Mouse (Mus musculus) stomach, embryonic 16.5 days (tissue): ENCODE measurements around the gene Cggbp1. TPM values are rescaled to one million over a fixed set of nuclear protein-coding genes. Genes with fewer than 3 reads are reported as not detected.
A peak's percentile ranks its signal among the peaks of the same experiment; 100 is the strongest.
"Not testable (repeated sequence)": the region's sequence is repeated elsewhere in the genome, so short reads cannot be mapped to it uniquely, and the experiment has no call there.

Experiments
- ATAC-seq: fragments of 200-750 bp; cut with Nextera tagmentation; 2 replicates; pipeline ENCODE4 v1.8.0; 2017; ENCODE audit warnings: moderate number of reproducible peaks, moderate TSS enrichment; ENCODE audit not compliant: insufficient read depth, low FRiP score
- H3K27ac ChIP-seq: fragments of 300-500 bp; sonication (generic); 2 replicates; pipeline ENCODE4 v1.5.1; 2014; ENCODE audit warnings: low read length
- H3K27me3 ChIP-seq: fragments of 300-500 bp; sonication (generic); 2 replicates; pipeline ENCODE4 v1.6.1; 2014; ENCODE audit warnings: low read length, control low read depth, mixed read lengths; ENCODE audit not compliant: control insufficient read depth, insufficient read depth
- H3K36me3 ChIP-seq: fragments of 300-500 bp; sonication (generic); 2 replicates; pipeline ENCODE4 v1.6.1; 2014; ENCODE audit warnings: low read length; ENCODE audit not compliant: control insufficient read depth, insufficient read depth
- H3K4me1 ChIP-seq: fragments of 300-500 bp; sonication (generic); 2 replicates; pipeline ENCODE4 v1.6.1; 2014; ENCODE audit warnings: low read length, control low read depth, mixed read lengths; ENCODE audit not compliant: control insufficient read depth, insufficient read depth
- H3K4me2 ChIP-seq: fragments of 300-500 bp; sonication (generic); 2 replicates; pipeline ENCODE4 v1.6.1; 2014; ENCODE audit warnings: low read depth, low read length, mixed read lengths
- H3K4me3 ChIP-seq: fragments of 300-500 bp; sonication (generic); replicated peaks from 2 replicates; pipeline ENCODE4 v1.5.1; 2014; ENCODE audit warnings: mild to moderate bottlenecking, low read length
- H3K9ac ChIP-seq: fragments of 300-500 bp; sonication (generic); 2 replicates; pipeline ENCODE4 v1.6.1; 2014; ENCODE audit warnings: low read length
- H3K9me3 ChIP-seq: fragments of 300-500 bp; sonication (generic); replicated peaks from 2 replicates; pipeline ENCODE4 v1.6.1; 2016; ENCODE audit warnings: low read length, control low read depth; ENCODE audit not compliant: control insufficient read depth
- WGBS: fragments of 180-500 bp; shearing (Covaris S2); extraction: QIAGEN DNeasy Blood & Tissue Kit; methylation state at CpG from one replicate; pipeline ENCODE4 v1.1.7; 2014; 5-methylcytosine and 5-hydroxymethylcytosine counted together
- polyA plus RNA-seq: library from polyadenylated mRNA; unstranded; fragments of >200 nt; fragmentation: Nextera tagmentation; extraction: Ambion mirVana; gene quantifications from 2 replicates; pipeline ENCODE4 v1.2.1, GENCODE M21; 2015

Cggbp1 gene
- polyA plus RNA-seq, 1 experiment from 2014 or later: 74.5 TPM

GRCm38 (mm10) chr16:64865841-64866240 lies 14.0 kb downstream of the Cggbp1 start:
- 86% methylated on average over 8 of the region's 8 CpGs for WGBS
- ATAC-seq: not testable (repeated sequence)

GRCm38 (mm10) chr16:64868613-64869012 lies 16.8 kb downstream of the Cggbp1 start:
- Histone ChIP-seq H3K36me3 (no peaks in the 10 kb centered on the region), H3K4me2 (no peak overlapping the region), H3K9ac (no peak overlapping the region), H3K4me3 (no peak overlapping the region), H3K9me3 (no peaks in the 10 kb centered on the region), H3K4me1 (peaks cover 3% of the 10 kb centered on the region; the same call in 1 of the 2 replicates), H3K27ac (no peak overlapping the region), H3K27me3 (no peaks in the 10 kb centered on the region)
- 57% methylated on average over 6 of the region's 6 CpGs for whole genome bisulfite sequencing
- ATAC-seq: no peak

More at GRCm38 (mm10) chr16:64865841-64866240, 14.0 kb downstream of the Cggbp1 start:
- not testable (repeated sequence) for H3K27ac ChIP-seq, H3K27me3 ChIP-seq, H3K9ac ChIP-seq, H3K9me3 ChIP-seq, H3K36me3 ChIP-seq, H3K4me2 ChIP-seq, H3K4me3 ChIP-seq, H3K4me1 ChIP-seq

DNA sequence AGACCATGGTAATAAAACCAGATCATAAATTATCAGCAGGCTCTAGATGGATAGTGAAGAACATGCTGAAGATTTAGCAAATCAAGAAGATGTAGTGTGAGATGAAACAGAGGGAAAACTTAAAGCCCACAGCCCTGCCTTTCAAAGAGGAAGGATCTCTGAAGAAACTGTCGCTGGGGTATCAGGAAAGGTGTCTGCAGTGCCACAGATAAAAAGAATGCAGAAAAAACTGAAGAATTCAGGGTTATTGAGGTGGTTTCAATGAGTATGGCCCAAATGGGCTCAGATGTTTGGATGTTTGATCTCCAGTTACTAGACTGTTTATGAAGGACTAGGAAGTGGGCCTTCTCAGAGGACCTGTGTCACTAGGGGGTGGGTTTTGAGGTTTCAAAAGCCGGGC lies 17.8 kb downstream of the Cggbp1 start:
- H3K9ac ChIP-seq: no peak overlapping the region
- no peak overlapping the region for H3K4me2 ChIP-seq
- no peak overlapping the region for H3K4me3 ChIP-seq
- WGBS: 78% methylated on average over 2 of the region's 2 CpGs
- no peak overlapping the region for H3K27ac ChIP-seq
- ATAC-seq: no peak
- no peaks in the 10 kb centered on the region for H3K27me3 ChIP-seq
- peaks cover 3% of the 10 kb centered on the region; the same call in 1 of the 2 replicates for H3K4me1 ChIP-seq
- H3K9me3 ChIP-seq: no peaks in the 10 kb centered on the region
- no peaks in the 10 kb centered on the region for H3K36me3 ChIP-seq

GRCm38 (mm10) chr16:64872296-64872695 lies 20.5 kb downstream of the Cggbp1 start:
- H3K27ac ChIP-seq: no peak overlapping the region
- H3K9ac ChIP-seq: no peak overlapping the region
- no peaks in the 10 kb centered on the region for H3K9me3 ChIP-seq
- H3K4me2 ChIP-seq: no peak overlapping the region; the same call in 1 of the 2 replicates
- WGBS: 34% methylated on average over 3 of the region's 3 CpGs
- no peaks in the 10 kb centered on the region for H3K36me3 ChIP-seq
- no peak overlapping the region for H3K4me3 ChIP-seq
- peaks cover 3% of the 10 kb centered on the region; the same call in 1 of the 2 replicates for H3K4me1 ChIP-seq
- no peaks in the 10 kb centered on the region for H3K27me3 ChIP-seq
- no peak for ATAC-seq

DNA sequence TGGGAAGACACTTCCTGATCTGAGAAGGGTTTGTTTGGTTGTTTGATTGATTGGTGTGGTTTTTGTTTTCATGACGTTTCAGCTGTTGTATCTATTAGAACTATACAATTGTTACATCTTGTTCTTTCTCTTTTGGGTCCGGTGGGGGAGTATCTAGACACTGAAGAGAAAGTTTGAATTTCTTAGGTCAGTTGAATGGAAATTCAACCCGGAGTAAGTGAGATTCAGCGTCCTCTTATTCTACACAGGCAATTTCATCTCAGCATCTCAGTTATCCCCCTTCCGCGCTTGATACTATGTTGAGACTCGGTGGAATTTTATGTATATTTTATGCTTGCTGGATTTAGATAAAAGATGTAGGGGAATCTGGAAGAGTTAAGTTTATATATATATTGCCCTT lies 21.0 kb downstream of the Cggbp1 start:
- Histone ChIP-seq H3K36me3 (no peaks in the 10 kb centered on the region), H3K4me2 (peak overlapping the region; percentile 63), H3K27me3 (no peaks in the 10 kb centered on the region), H3K4me1 (peaks cover 3% of the 10 kb centered on the region; the same call in 1 of the 2 replicates), H3K4me3 (peak overlapping the region; percentile 81), H3K9me3 (no peaks in the 10 kb centered on the region), H3K27ac (no peak overlapping the region), H3K9ac (no peak overlapping the region; the same call in 1 of the 2 replicates)
- ATAC-seq: no peak
- 4% methylated on average over 7 of the region's 7 CpGs for WGBS

DNA sequence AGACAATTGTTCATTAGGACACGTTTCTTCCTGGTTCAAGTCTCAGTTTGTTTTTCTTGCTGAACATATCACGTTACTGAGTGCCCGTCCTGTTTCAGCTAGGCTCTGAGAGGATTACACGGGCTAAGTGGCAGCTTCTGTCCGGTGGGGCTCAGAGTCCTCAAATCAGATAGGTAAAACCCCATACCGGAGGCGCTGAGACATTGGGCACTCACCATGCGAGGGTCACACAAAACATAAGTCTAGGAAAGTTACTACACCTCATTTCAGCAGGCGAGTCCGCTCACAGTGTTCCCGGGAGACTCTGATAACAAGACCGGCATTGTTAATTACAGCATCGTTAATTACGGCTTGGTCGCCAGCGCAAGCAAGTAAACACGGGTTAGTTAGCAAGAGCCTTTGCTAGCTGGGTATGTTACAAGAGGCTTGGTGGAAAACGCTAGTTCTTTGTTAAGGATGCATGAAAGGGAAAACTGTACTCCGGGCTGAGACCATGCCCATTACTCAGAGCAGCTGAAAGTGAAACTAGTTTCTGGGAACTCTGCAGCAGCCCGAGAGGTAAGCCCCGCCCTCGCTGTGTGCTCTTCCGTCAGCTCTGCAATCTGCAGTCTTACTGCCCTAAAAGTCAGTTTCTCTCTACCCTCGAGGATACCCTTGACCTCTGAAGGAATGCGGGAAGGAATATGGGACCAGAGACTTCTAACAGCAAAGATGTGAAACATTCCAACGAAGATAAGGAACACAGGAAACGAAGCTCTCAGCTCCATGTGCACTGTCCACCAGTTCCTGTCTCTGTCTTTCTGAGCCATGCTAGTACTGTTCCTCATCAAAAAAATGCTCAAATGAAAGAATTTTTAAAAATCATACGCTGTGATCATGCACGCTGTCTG lies 21.9 kb downstream of the Cggbp1 start:
- no peaks in the 10 kb centered on the region for H3K36me3 ChIP-seq
- peak overlapping the region; percentile 63 for H3K4me2 ChIP-seq
- no peaks in the 10 kb centered on the region for H3K9me3 ChIP-seq
- peak overlapping the region; percentile 96 for H3K27ac ChIP-seq
- WGBS: 2% methylated on average over 29 of the region's 29 CpGs
- H3K9ac ChIP-seq: peak overlapping the region; percentile 83
- peak; percentile 96 for ATAC-seq
- peak overlapping the region; percentile 81 for H3K4me3 ChIP-seq
- H3K4me1 ChIP-seq: peaks cover 3% of the 10 kb centered on the region; the same call in 1 of the 2 replicates
- no peaks in the 10 kb centered on the region for H3K27me3 ChIP-seq

- Histone ChIP-seq H3K36me3 (no peaks in the 10 kb centered on the region), H3K27ac (no peak overlapping the region), H3K4me2 (no peak overlapping the region), H3K4me3 (no peak overlapping the region), H3K4me1 (peaks cover 3% of the 10 kb centered on the region; the same call in 1 of the 2 replicates), H3K9ac (no peak overlapping the region), H3K27me3 (no peaks in the 10 kb centered on the region), H3K9me3 (no peaks in the 10 kb centered on the region)
- WGBS: 96% methylated on average over 10 of the region's 10 CpGs
- ATAC-seq: no peak
Measured at GRCm38 (mm10) chr16:64875384-64875783, 23.6 kb downstream of the Cggbp1 start.

- WGBS: 77% methylated on average over 1 of the region's 1 CpGs
Measured at GRCm38 (mm10) chr16:64875822-64876221, 24.0 kb downstream of the Cggbp1 start.

GRCm38 (mm10) chr16:64876631-64877265 lies 25.0 kb downstream of the Cggbp1 start:
- whole genome bisulfite sequencing: 82% methylated on average over 4 of the region's 4 CpGs
- H3K4me3 ChIP-seq: no peak overlapping the region
- H3K27ac ChIP-seq: no peak overlapping the region
- no peak for ATAC-seq
- H3K9ac ChIP-seq: no peak overlapping the region
- H3K4me1 ChIP-seq: peaks cover 3% of the 10 kb centered on the region; the same call in 1 of the 2 replicates
- H3K4me2 ChIP-seq: no peak overlapping the region
- no peaks in the 10 kb centered on the region for H3K36me3 ChIP-seq
- no peaks in the 10 kb centered on the region for H3K27me3 ChIP-seq
- no peaks in the 10 kb centered on the region for H3K9me3 ChIP-seq

More at GRCm38 (mm10) chr16:64875822-64876221, 24.0 kb downstream of the Cggbp1 start:
- Histone ChIP-seq H3K36me3 (no peaks in the 10 kb centered on the region), H3K9me3 (no peaks in the 10 kb centered on the region), H3K27me3 (no peaks in the 10 kb centered on the region), H3K4me2 (no peak overlapping the region), H3K4me3 (no peak overlapping the region), H3K4me1 (peaks cover 3% of the 10 kb centered on the region; the same call in 1 of the 2 replicates), H3K27ac (no peak overlapping the region), H3K9ac (no peak overlapping the region)
- ATAC-seq: no peak
